Mouse (Mus musculus) liver, embryonic 14.5 days (tissue): ENCODE measurements around the gene Fam32a.

Experiments
- CTCF ChIP-seq: IDR thresholded peaks from 2 replicates; pipeline ENCODE4 v1.5.1; 2016; ENCODE audit warnings: antibody characterized with exemption, low read depth, control low read depth
- EP300 ChIP-seq: IDR thresholded peaks from 2 replicates; pipeline ENCODE4 v1.6.1; 2016; ENCODE audit warnings: antibody characterized with exemption, low read depth

DNA sequence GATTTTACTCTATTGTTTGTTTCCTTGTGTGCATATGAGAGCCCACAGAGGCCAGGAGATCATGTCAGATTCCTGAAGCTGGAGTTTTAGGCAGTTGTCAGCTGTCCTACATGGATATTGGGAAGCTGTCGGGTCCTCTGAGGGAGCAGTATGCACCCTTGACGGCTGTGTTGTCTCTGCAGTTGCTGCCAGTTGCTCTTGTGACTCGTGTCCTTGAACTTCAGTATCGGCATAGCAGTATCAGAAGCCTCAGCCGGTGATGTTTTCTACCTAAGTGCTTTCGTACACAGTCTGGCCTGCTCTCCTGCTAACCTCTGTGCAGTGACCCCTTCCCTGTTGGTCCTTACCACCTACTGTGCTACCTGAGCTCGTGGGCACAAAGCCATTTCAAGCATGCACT lies 43.9 kb downstream of the Fam32a start:
- TF ChIP-seq CTCF = no peak
- TF ChIP-seq EP300 = no peak
